Mouse (Mus musculus) MEL (cell line): ENCODE results near the gene Nfatc2ip.

Source experiments
- CTCF ChIP-seq, 3 experiments: IDR thresholded peaks in 2 of 3; conservative IDR thresholded peaks in 1 of 3; 2 replicates each; pipeline ENCODE4 v1.5.1; 2011 to 2012; ENCODE audit warnings: low read length in 3 of 3, low read depth in 2 of 3, mild to moderate bottlenecking in 2 of 3, improper control_type of control experiment in 1 of 3, inconsistent platforms in 1 of 3, mixed read lengths in 1 of 3, moderate library complexity in 1 of 3; ENCODE audit not compliant: control insufficient read depth in 1 of 3, insufficient read depth in 1 of 3, poor library complexity in 1 of 3, severe bottlenecking in 1 of 3
- E2F4 ChIP-seq: IDR thresholded peaks from 2 replicates; pipeline ENCODE4 v1.6.1; 2011; ENCODE audit warnings: low read depth, low read length, improper control_type of control experiment, borderline replicate concordance
- HCFC1 ChIP-seq: IDR thresholded peaks from 2 replicates; pipeline ENCODE4 v1.6.1; 2012; ENCODE audit warnings: low read depth, mild to moderate bottlenecking, inconsistent platforms, low read length, improper control_type of control experiment, moderate library complexity
- MAX ChIP-seq: IDR thresholded peaks from 2 replicates; pipeline ENCODE4 v1.6.1; 2011; ENCODE audit warnings: low read length, improper control_type of control experiment
- MEF2A ChIP-seq: IDR thresholded peaks from 2 replicates; pipeline ENCODE4 v1.6.1; 2014; ENCODE audit warnings: low read depth, mild to moderate bottlenecking, inconsistent platforms, low read length, improper control_type of control experiment; ENCODE audit not compliant: poor library complexity, insufficient replicate concordance, severe bottlenecking; ENCODE audit errors: extremely low read depth
- NRF1 ChIP-seq: IDR thresholded peaks from 2 replicates; pipeline ENCODE4 v1.6.1; 2014; ENCODE audit warnings: low read depth, mild to moderate bottlenecking, inconsistent platforms, low read length, improper control_type of control experiment, moderate library complexity; ENCODE audit not compliant: poor library complexity, insufficient read depth, severe bottlenecking
- POLR2A ChIP-seq, 2 experiments: IDR thresholded peaks; 2 replicates each; pipeline ENCODE4 v1.6.1; 2011 to 2012; ENCODE audit warnings: low read length in 2 of 2, mild to moderate bottlenecking in 2 of 2, control low read depth in 1 of 2, improper control_type of control experiment in 1 of 2, low read depth in 1 of 2, moderate library complexity in 1 of 2; ENCODE audit not compliant: control insufficient read depth in 1 of 2, insufficient read depth in 1 of 2, poor library complexity in 1 of 2
- RAD21 ChIP-seq: IDR thresholded peaks from 2 replicates; pipeline ENCODE4 v1.6.1; 2011; ENCODE audit warnings: mild to moderate bottlenecking, low read depth, low read length, improper control_type of control experiment
- SIN3A ChIP-seq: IDR thresholded peaks from 2 replicates; pipeline ENCODE4 v1.6.1; 2012; ENCODE audit warnings: low read length, improper control_type of control experiment, inconsistent platforms

DNA sequence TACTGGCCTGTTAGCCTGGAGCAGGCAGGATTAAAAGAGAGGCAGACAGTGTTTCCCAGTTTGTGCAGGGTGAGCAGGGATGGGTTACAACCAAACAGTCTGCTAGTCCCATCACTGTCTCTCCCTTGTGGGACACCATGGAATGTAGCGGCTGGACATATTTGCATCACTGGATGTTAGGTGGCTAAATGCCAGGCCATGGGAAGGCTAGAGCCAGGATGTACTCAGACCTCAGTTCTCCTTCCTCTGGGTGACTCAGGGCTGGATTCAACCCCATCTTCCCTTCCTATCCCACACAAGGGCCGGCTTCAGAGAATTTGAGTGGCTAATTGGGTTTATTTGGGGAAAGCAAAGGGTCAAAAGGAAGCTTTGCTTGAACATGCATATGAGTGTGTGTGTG is 12.1 kb upstream of the Nfatc2ip start:
- TF ChIP-seq POLR2A (IDR thresholded peaks at IDR 0.05; ENCODE audit: control insufficient read depth in 1 of 2, insufficient read depth in 1 of 2, low read depth in 1 of 2, low read length in 2 of 2, poor library complexity in 1 of 2), result no peak
- no peak for TF ChIP-seq MEF2A
- no peak for TF ChIP-seq CTCF (IDR thresholded peaks at IDR 0.05 in 2 of 3, conservative IDR thresholded peaks at IDR 0.05 in 1 of 3; ENCODE audit: control insufficient read depth in 1 of 3, insufficient read depth in 1 of 3, low read depth in 2 of 3, low read length in 3 of 3, poor library complexity in 1 of 3, severe bottlenecking in 1 of 3)
- no peak for TF ChIP-seq HCFC1
- TF ChIP-seq NRF1, result no peak
- no peak for TF ChIP-seq MAX
- TF ChIP-seq RAD21, result no peak
- no peak for TF ChIP-seq E2F4
- TF ChIP-seq SIN3A, result no peak
